Mouse (Mus musculus) midbrain, embryonic 11.5 days (tissue): ENCODE results near the gene Ppme1. TPM values are rescaled to one million over a fixed set of nuclear protein-coding genes. Genes with fewer than 3 reads are reported as not detected.

Experiments
- polyA plus RNA-seq: library from polyadenylated mRNA; unstranded; fragments of >200 nt; fragmentation: Nextera tagmentation; extraction: Ambion mirVana; gene quantifications from 2 replicates; pipeline ENCODE4 v1.2.1, GENCODE M21; 2014

Gene Ppme1
- polyA plus RNA-seq, 1 experiment from 2014 or later, result 95.4 TPM

Other genes with a start within 250 kb of the Ppme1 start
- gene Lipt2, start 213.0 kb downstream of the Ppme1 start, polyA plus RNA-seq, result 16.7 and 18.7 TPM in 2 replicates
- 1.1 and 3.0 TPM in 2 replicates for gene Kcne3, start 195.8 kb downstream of the Ppme1 start, polyA plus RNA-seq
- gene Pgm2l1, start 144.9 kb downstream of the Ppme1 start, polyA plus RNA-seq, result 8.0 and 9.3 TPM in 2 replicates
- gene P4ha3, start 86.8 kb downstream of the Ppme1 start, polyA plus RNA-seq, result 5.1 and 6.1 TPM in 2 replicates
- gene C2cd3, start 74 bp downstream of the Ppme1 start, polyA plus RNA-seq, result 36.0 and 38.3 TPM in 2 replicates
- gene Ucp3, start 100.7 kb upstream of the Ppme1 start, polyA plus RNA-seq, result not detected in 2 replicates
- 67.0 and 80.4 TPM in 2 replicates for gene Ucp2, start 121.0 kb upstream of the Ppme1 start, polyA plus RNA-seq
- gene Dnajb13, start 142.7 kb upstream of the Ppme1 start, polyA plus RNA-seq, result 0.33 and 0.52 TPM in 2 replicates
- 15.7 and 22.8 TPM in 2 replicates for gene Coa4, start 164.8 kb upstream of the Ppme1 start, polyA plus RNA-seq
- gene Rab6a, start 235.1 kb upstream of the Ppme1 start, polyA plus RNA-seq, result 180 and 198 TPM in 2 replicates
- gene Mrpl48, start 236.0 kb upstream of the Ppme1 start, polyA plus RNA-seq, result 62.9 and 70.2 TPM in 2 replicates